Mouse (Mus musculus): Measurements from ENCODE around the gene Etl4.

GRCm38 (mm10) chr2:20168156-20168555 lies 258.6 kb downstream of the Etl4 start:
- TF ChIP-seq GATA1 (IDR thresholded peaks at IDR 0.05; ENCODE audit: low read length) (no peak), TAL1 (IDR thresholded peaks at IDR 0.05; ENCODE audit: low read length) (no peak)

All from erythroblast, embryonic 14.5 days (primary cell).